Mouse (Mus musculus) ES-E14 (cell line): ENCODE results near the gene BC048562. TPM values are rescaled to one million over a fixed set of nuclear protein-coding genes. Genes with fewer than 3 reads are reported as not detected.
A peak's percentile ranks its signal among the peaks of the same experiment; 100 is the strongest.

Experiments used
- DNase-seq: peaks from one replicate; pipeline ENCODE4 v3.0.0-alpha.2; 2013; ENCODE audit warnings: low read depth, low spot score
- H3K27ac ChIP-seq: 2 replicates; pipeline ENCODE4 v1.5.1; 2012; ENCODE audit warnings: low read depth, mild to moderate bottlenecking, low read length, moderate library complexity, mixed read lengths; ENCODE audit not compliant: poor library complexity, insufficient read depth, severe bottlenecking
- H3K36me3 ChIP-seq: 2 replicates; pipeline ENCODE4 v1.6.1; 2012; ENCODE audit warnings: mild to moderate bottlenecking, low read length, moderate library complexity, mixed read lengths; ENCODE audit not compliant: control insufficient read depth, poor library complexity, insufficient read depth, severe bottlenecking
- H3K4me1 ChIP-seq, 2 experiments: fragments of 150-350 bp in 1 of 2; sonication (generic) in 1 of 2; 2 replicates each; pipeline ENCODE4 v1.6.1; 2012; ENCODE audit warnings: low read length in 2 of 2, mild to moderate bottlenecking in 1 of 2, mixed read lengths in 1 of 2; ENCODE audit not compliant: control insufficient read depth in 2 of 2, insufficient read depth in 2 of 2, poor library complexity in 1 of 2
- H3K4me3 ChIP-seq, 2 experiments: fragments of 150-350 bp in 1 of 2; sonication (generic) in 1 of 2; 2 replicates each; pipeline ENCODE4 v1.5.1; 2012; ENCODE audit warnings: low read length in 2 of 2, low read depth in 1 of 2, mild to moderate bottlenecking in 1 of 2, mixed read lengths in 1 of 2; ENCODE audit not compliant: insufficient read depth in 1 of 2, poor library complexity in 1 of 2, severe bottlenecking in 1 of 2
- H3K9ac ChIP-seq: 2 replicates; pipeline ENCODE4 v1.6.1; 2012; ENCODE audit warnings: low read depth, mild to moderate bottlenecking, low read length, mixed read lengths; ENCODE audit not compliant: poor library complexity, insufficient read depth, severe bottlenecking
- H3K9me3 ChIP-seq: fragments of 150-350 bp; sonication (generic); 2 replicates; pipeline ENCODE4 v1.6.1; 2012; ENCODE audit warnings: low read depth, mild to moderate bottlenecking, low read length; ENCODE audit not compliant: control insufficient read depth, insufficient read depth
- CHD2 ChIP-seq: IDR thresholded peaks from 2 replicates; pipeline ENCODE4 v1.6.1; 2014; ENCODE audit warnings: mild to moderate bottlenecking, low read depth, low read length, inconsistent platforms
- HCFC1 ChIP-seq: IDR thresholded peaks from 2 replicates; pipeline ENCODE4 v1.6.1; 2012; ENCODE audit warnings: low read length, inconsistent platforms, borderline replicate concordance; ENCODE audit not compliant: insufficient read depth
- MAFK ChIP-seq: IDR thresholded peaks from 2 replicates; pipeline ENCODE4 v1.6.1; 2014; ENCODE audit warnings: mild to moderate bottlenecking, low read depth, low read length, inconsistent platforms; ENCODE audit not compliant: insufficient read depth
- ZC3H11A ChIP-seq: IDR thresholded peaks from 2 replicates; pipeline ENCODE4 v1.6.1; 2012; ENCODE audit warnings: low read depth, mild to moderate bottlenecking, inconsistent platforms, low read length, borderline replicate concordance
- ZNF384 ChIP-seq: IDR thresholded peaks from 2 replicates; pipeline ENCODE4 v1.6.1; 2012; ENCODE audit warnings: low read depth, low read length, inconsistent platforms
- in situ Hi-C, 2 experiments: fragments of 600-800 bp; cut with MboI; formaldehyde crosslinking; loops; one replicate each; pipeline ENCODE4 v1.15.1; 2025; ENCODE audit warnings: low sequenced_read_pairs in 2 of 2, inconsistent platforms in 1 of 2; ENCODE audit not compliant: unreplicated experiment in 2 of 2
- total RNA-seq: library from RNA; depleted of rRNA; stranded (reverse); fragments of 300-350 nt; gene quantifications from 2 replicates; pipeline ENCODE4 v1.2.3, GENCODE M21; 2012

The BC048562 gene
- total RNA-seq, 1 experiment = not detected

- no peak overlapping the region for H3K27ac ChIP-seq
- H3K9me3 ChIP-seq = no peaks in the 10 kb centered on the region
- H3K4me3 ChIP-seq = no peak overlapping the region
- H3K36me3 ChIP-seq = no peaks in the 10 kb centered on the region
- no peak overlapping the region for H3K9ac ChIP-seq
- in situ Hi-C loops = no loop called here
- peaks cover 2 to 22% of the 10 kb centered on the region in 2 experiments; a peak in 3 of 4 replicates for H3K4me1 ChIP-seq
- DNase-seq = no peak
- TF ChIP-seq HCFC1 (no peak), ZC3H11A (no peak), CHD2 (no peak), MAFK (no peak), ZNF384 (no peak)
Measured at GRCm38 (mm10) chr9:108451170-108451493, 14.8 kb downstream of the BC048562 start.

- peak overlapping the region; percentile 51 to 53 for H3K4me3 ChIP-seq
- in situ Hi-C loops = no loop called here
- no peak overlapping the region for H3K27ac ChIP-seq
- DNase-seq = no peak
- H3K36me3 ChIP-seq = no peaks in the 10 kb centered on the region
- H3K9me3 ChIP-seq = no peaks in the 10 kb centered on the region
- TF ChIP-seq HCFC1 (no peak), CHD2 (no peak), ZNF384 (no peak)
- H3K4me1 ChIP-seq = peaks cover 6 to 22% of the 10 kb centered on the region in 2 experiments; a peak in 3 of 4 replicates
- H3K9ac ChIP-seq = peak overlapping the region; percentile 49; the same call in 1 of the 2 replicates
Measured at GRCm38 (mm10) chr9:108451519-108452160, 15.4 kb downstream of the BC048562 start.

GRCm38 (mm10) chr9:108452291-108452906 is 16.1 kb downstream of the BC048562 start:
- in situ Hi-C loops = no loop called here
- H3K27ac ChIP-seq = no peak overlapping the region

GRCm38 (mm10) chr9:108452911-108453310 is 16.6 kb downstream of the BC048562 start:
- TF ChIP-seq MAFK = no peak
- TF ChIP-seq ZC3H11A = 0 out of 2 replicates have a peak, but pooled peaks have one; percentile 13
- no peak for DNase-seq
- no peaks in the 10 kb centered on the region for H3K9me3 ChIP-seq
- H3K36me3 ChIP-seq = no peaks in the 10 kb centered on the region
- no peak overlapping the region for H3K27ac ChIP-seq
- peaks cover 7 to 26% of the 10 kb centered on the region in 2 experiments; a peak in 3 of 4 replicates for H3K4me1 ChIP-seq
- in situ Hi-C loops = no loop called here
- no peak overlapping the region for H3K4me3 ChIP-seq
- H3K9ac ChIP-seq = no peak overlapping the region

More at GRCm38 (mm10) chr9:108452291-108452906, 16.1 kb downstream of the BC048562 start:
- TF ChIP-seq HCFC1 (peak; percentile 38; the same call in 1 of the 2 replicates), CHD2 (no peak)
- peak overlapping the region; percentile 51 to 53 for H3K4me3 ChIP-seq
- no peaks in the 10 kb centered on the region for H3K9me3 ChIP-seq
- H3K9ac ChIP-seq = peak overlapping the region; percentile 49
- no peaks in the 10 kb centered on the region for H3K36me3 ChIP-seq
- peaks cover 7 to 24% of the 10 kb centered on the region in 2 experiments; a peak in 3 of 4 replicates for H3K4me1 ChIP-seq
- peak; percentile 85 for DNase-seq
